Mouse (Mus musculus): ENCODE results near the gene Gm20388.
A peak's percentile ranks its signal among the peaks of the same experiment; 100 is the strongest.

Gm20388 gene

DNA sequence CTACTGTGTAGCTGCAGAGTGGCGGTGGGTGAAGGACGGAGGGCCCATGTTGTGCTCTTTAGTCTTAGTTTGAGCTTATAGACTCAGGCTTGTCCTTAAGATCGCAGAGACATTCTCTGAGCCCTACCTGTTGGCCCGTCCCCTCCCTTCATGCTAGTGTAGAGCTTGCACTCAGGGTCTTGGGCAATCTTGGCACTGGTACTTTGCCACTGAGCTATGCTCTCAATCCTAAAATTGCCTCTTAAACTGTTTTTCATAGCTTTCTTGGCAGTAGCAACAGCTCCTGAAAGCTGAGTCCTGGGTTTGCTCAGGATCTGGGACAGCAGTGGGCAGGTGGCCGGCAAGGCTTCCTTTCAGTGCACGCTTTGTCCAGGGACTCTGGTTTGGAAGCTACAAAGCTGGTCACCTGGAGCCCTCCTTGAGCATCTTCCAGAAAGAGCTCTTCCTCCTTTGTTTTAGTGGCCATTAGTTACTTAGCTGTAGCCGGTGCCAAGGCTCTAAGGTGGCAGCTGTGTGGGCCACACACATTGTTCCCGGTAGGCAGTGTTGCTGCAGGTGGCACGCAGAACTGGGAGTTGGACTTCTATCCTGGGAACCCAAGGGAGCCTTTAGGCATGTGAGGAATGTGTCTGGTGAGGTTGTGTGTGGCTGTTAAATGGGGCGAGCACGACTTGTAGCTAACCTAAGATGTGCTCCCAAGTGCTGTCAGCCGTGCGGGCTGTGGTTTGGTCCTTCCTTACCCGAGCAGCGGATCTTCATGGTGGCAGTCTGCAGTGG is 2090.9 kb downstream of the Gm20388 start:
- DNase-seq: no peak

DNA sequence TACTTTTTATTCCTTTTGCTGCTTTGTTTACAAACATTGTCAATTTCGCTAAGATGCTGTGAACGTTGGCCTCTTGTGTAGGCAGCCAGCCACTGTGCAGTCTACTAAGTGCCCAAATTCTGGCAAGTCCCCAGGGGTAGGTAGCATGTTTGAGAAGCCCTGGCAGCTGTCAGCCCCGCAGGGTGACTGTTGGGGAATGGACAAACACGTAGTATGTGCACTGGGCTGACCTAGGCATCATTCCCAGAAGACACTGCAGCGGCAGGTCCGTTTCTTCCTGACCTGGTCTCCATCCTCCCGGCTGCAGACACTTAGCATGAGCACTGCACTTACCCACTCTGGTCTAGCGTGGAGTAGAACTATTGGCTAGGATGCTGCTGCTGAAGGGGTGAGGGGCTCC is 2093.0 kb downstream of the Gm20388 start:
- no peak for DNase-seq

- no peak for DNase-seq
These were observed 2093.5 kb downstream of the Gm20388 start for GRCm38 (mm10) chr8:122004131-122004530.

GRCm38 (mm10) chr8:122005422-122006204 is 2095.0 kb downstream of the Gm20388 start:
- DNase-seq: no peak

DNA sequence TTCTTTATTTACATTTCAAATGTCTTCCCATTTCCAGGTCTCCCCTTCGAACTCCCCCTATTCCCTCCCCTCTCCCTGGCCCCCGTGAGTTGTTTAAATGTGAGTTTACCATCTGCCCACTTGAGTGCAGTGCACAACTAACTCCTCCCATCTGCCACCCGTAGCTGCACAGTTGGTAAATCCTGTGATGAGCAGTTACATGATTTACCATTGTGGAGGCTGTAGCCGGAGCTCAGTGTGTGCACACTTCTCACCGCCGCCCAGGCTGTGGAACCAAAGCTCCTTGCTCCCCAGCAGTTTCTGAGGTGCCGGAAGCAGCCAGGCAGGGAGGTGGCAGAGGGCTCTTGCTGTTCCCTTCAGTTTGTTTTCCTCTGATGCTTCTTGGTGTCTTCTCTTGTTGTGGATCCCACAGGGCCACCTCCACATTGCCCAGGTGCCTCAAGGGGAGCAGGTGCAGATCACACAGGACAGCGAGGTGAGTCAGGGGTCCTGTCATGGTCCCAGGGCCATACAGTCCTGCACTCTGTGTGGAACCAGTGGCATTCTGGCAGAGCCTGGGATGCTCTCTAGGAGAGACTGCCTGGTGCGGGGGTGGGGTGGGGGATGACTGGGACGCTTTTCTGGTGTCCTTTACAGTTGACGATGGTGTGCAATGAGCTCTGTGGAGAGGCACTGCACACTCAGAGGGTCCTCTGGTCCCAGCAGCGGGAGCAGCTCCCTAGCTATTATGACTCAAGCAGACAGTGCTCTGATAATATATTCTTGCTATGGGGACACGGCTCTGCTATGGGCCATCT is 2096.2 kb downstream of the Gm20388 start:
- no peak for DNase-seq

- no peak for DNase-seq
These were observed 2097.8 kb downstream of the Gm20388 start for GRCm38 (mm10) chr8:122008395-122008794.

GRCm38 (mm10) chr8:122010638-122011037 is 2100.0 kb downstream of the Gm20388 start:
- no peak for DNase-seq

DNA sequence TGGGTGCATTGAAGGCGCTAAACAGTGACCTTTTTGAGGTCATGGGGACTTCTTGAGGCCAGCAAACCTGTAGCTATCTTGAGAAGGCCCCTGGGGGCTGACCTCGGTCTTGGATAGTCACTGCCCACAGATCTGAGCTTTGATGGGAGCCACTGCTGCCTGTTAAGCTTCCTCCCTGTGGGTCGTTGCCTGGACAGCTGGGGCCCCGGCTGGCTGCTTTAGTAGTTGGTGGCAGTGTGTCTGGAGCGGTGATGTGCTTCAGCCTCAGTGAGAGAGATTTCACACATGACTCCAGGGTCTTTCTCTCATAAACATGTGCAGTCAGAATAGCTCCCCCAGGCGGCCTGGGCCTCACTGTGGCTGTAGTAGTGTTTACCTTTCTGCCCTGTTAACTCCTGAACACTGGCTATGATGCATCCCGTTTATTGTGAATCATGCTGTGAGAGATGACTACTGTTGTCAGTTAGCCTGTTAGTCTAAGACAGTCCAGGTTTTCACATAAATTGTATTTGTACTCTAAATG is 2100.5 kb downstream of the Gm20388 start:
- DNase-seq: no peak

DNA sequence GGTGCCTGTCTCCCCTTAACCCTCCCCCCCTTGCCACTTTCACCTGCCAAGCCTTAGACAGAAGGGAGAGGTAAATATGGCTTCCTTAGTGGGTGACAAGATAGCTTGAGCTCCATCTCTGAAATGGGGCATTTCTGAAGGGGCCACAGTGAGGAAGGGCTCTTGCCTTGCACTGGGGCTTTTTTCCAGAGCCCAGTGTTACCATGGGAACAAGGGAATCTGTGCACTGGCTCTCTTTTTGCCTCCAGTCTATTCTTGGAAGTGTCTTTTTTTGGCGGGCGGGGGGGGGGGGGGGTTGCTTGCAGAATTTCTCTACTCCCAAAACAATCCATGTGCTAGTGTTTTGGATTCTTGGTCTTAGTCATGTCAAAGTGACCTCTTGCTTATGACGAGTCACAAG is 2104.0 kb downstream of the Gm20388 start:
- DNase-seq: no peak

- DNase-seq: peak; percentile 55
These were observed 2107.6 kb downstream of the Gm20388 start for GRCm38 (mm10) chr8:122018046-122018831.

GRCm38 (mm10) chr8:122019162-122019561 is 2108.5 kb downstream of the Gm20388 start:
- no peak for DNase-seq

DNA sequence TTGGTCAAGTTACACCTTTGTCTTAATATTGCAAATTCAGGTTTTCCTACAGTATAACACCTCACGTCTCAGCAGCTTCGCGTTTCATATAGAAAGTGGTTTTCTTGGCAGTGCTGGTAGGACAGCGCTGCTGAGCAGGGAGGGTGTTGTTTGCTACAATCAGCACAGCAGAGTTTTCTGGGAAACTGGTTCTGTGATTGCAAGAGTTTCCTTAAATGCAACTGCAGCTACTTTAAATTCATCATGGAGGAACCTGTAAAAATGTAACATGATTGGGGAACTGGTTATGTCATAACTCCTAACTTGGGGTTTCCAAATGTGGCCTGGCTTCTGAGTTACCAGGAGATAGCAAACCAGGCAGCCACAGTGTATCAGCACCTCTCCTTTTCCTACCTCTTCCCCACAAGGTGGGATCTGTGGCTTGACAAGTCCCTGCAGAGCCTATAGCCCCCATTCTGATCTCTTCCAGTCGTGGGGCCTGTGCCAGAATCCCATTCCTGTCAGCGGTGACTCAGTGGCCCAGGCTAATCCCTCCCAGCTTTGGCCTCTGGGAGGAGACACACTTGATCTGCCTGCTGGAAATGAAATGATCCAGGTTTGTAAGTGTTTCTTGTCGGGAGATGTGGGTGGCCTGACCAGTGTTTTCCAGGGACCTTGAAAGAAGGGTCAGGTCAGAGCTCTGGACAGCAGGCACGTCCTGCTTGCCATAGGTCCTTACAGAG is 2109.6 kb downstream of the Gm20388 start:
- no peak for DNase-seq

DNA sequence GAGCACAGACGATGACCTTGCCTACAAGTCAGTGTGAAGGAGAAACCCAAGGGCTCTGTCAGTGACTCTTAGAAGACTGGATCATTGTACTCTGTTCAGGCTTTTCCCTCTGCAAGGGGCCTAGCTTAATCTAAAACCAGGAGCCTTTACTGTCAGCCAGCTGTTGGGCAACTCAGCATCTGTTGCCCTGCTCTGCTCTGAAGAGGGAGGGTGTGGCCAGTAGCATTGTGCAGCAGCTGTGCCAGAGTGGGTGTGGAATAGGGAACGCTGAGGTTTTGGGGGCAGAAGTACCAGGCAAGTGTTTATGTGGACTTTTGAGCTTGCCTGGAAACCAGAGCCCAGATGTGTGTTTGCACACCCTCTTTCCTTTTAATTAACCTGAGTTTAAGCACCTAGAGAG is 2111.1 kb downstream of the Gm20388 start:
- no peak for DNase-seq

DNA sequence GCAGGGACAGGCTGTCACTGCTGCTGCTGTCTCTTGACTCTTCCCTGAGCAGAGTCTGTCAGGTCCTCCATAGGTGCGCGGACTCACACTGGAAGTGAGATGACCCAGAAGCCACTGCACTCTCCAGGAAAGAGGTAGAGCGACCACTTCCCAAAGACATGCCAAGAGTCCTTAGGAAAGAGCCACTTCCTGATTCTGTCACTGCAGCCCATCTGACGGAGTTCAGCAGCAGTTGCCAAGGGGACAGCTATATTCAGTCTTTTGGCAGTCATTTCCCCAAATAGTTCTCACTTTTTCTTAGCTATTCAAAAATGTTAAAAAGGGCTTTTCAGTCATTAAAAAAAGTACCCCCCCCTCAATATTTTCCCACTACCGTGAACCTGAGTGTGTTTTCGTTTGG is 2111.6 kb downstream of the Gm20388 start:
- DNase-seq: peak; percentile 31

DNA sequence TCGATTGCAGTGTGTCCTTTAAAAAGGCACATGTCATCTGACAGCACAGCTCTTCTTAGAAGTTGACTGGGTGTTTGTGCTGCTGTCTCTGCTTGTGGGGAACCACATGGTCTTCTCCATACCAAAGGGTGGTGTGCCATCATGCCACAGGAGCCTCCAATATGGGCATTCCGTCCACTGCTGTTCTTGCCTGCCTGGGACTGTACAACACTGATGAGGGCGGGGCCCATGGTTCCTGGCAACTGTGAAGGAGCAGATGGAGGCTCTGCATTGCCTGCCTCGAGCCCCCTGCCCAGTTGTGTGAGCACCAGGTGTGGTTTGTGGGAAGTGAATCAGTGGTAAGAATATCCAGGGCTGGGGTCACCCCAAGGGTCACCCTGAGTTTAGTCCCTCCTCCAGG is 2112.1 kb downstream of the Gm20388 start:
- DNase-seq: no peak

DNA sequence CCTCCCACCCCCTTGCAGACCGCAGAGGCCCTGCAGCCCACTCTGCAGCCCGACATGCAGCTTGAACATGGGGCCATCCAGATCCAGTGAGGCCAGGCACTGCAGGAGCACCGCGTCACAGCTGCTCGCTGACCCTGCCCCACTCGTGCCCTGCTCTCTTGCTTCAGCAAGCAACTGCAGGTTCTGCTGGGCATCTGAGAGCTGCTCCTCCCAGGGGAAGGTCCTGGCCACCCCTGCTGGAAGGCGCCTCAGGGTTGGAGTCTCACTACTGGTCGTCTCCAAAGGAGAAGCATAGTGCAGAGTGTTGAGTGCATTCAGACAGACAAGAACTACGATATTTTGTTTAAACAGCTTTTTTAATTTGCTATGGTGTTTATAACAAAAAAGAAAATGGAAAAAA is 2114.9 kb downstream of the Gm20388 start:
- DNase-seq: no peak

DNA sequence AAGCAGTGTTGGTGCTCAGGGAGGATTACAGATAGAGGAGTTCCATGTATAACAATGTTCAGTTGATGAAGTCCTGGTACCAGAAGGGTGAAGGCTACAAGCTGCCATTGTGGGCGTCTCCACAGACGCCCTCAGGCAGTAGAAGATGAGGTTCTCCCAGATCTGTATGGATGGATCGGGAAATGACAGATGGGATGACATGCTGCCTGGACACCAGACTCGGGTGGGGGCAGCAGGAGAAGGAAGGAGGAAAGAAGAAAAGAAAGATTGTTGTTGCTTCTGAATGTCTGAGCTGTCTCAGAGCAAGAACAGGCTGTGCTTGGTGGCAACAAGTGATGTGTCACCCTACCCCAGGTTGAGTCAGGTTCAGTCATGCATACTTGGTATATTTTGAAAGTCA is 2117.5 kb downstream of the Gm20388 start:
- DNase-seq: no peak

DNA sequence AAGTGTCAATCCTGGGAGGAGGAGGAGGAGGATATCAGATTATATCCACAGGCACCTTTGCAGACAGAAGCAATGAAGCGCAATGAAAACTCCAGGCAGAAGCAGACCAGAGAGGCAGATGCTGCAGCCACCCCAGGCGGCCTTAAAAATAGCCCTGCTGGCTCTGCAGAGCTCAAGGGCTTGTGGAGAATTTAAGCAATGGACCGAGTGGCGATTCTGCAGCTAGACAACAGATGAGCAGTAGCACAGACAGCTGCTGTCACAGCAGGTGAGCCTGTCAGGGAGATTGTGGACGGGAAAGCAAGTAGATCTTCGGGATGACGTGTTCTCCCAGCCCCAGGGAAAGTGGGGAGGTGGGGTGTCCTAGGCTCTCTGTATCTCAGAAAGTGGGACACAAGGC is 2120.3 kb downstream of the Gm20388 start:
- no peak for DNase-seq

DNA sequence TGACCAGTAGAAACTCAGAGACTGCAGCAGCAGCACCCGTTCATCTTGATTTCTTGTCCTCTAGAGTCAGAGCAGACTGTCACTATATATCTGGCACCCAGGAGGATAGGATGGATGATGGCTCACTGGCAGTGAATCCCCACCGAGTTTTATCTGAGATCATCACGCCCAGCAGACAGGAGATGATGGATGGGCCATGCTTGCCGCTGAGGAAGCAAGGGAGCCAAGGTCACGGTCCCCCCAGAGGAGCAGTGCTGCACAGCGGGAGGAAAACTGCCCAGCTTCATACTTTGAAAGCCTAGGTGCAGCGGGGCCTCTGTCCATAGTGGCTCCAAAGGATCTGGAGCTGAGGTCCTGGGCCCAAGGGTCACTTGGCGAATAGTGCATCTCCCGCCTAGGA is 2122.1 kb downstream of the Gm20388 start:
- peak; percentile 48 for DNase-seq

GRCm38 (mm10) chr8:122035543-122035942 is 2124.9 kb downstream of the Gm20388 start:
- DNase-seq: no peak

DNA sequence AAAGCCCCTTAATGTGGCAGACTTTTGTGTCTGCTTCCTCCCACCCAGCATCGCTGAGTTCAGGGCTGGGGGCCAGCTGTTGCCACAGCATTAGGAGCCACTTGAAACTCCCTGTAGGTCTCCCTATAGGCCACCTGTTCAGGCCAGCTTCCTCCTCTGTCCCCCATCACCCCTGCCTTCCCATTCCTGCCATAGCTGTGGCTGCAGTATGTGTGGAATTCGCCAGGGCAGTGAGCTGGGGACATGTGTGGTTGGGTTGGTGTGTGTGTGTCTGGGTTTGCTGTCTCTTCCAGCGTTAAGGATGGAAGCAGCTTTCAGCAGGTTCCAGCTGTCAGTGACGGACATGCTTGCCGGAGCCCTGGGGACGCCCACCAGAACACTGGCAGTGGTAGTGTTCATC is 2125.7 kb downstream of the Gm20388 start:
- no peak for DNase-seq

GRCm38 (mm10) chr8:122037279-122037678 is 2126.6 kb downstream of the Gm20388 start:
- DNase-seq: no peak
